Mouse (Mus musculus) spleen, adult 18-20 months (tissue): ENCODE measurements at regions not wholly inside any gene's neighbourhood (a gene's known extent, or its start where the extent isn't known, plus 50 kb on each side); places are given as distances from the start of the nearest gene placed in this dataset.

Experiments used
- DNase-seq, 2 experiments: peaks; one replicate each; pipeline ENCODE4 v3.0.0; 2022; ENCODE audit warnings: mixed read lengths in 2 of 2

DNA sequence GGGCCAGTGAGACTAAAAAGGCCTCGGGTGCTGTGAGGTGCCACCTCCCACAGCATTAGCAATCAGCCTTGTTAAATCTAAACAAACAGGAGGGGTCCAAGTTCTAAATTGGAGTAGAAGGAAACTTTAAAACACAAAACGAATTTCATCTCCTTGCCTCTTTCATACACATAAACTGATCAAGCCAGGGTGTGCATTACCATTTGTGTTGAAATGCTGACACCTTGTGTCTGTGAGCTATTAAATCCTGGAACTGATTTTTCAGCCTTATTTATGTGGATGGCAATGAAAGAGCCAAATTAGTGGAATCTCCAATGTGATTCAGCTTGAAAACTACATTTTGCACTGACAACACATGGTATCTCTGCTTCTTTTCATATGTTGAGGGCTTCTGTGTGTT is 114.8 kb downstream of the Pcsk1 start:
- DNase-seq, result no peak

DNA sequence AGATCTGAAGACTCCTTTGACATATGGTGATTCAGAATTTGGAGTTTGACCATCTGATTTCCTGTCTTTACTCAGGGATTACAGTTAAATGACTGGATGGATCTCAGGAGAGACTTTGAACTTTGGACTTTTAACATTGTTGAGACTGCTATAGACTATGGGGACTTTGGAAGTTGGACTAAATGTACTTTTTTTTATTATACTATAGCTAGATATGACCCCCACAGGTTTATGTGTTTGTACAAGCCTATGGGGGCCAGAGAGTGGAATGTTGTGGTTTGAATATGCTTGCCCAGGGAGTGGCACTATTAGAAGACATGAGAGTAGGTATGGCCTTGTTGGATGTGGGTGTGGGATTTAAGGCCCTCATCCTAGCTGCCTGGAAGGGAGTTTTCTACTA is 134.3 kb downstream of the Pcsk1 start:
- DNase-seq, result no peak

DNA sequence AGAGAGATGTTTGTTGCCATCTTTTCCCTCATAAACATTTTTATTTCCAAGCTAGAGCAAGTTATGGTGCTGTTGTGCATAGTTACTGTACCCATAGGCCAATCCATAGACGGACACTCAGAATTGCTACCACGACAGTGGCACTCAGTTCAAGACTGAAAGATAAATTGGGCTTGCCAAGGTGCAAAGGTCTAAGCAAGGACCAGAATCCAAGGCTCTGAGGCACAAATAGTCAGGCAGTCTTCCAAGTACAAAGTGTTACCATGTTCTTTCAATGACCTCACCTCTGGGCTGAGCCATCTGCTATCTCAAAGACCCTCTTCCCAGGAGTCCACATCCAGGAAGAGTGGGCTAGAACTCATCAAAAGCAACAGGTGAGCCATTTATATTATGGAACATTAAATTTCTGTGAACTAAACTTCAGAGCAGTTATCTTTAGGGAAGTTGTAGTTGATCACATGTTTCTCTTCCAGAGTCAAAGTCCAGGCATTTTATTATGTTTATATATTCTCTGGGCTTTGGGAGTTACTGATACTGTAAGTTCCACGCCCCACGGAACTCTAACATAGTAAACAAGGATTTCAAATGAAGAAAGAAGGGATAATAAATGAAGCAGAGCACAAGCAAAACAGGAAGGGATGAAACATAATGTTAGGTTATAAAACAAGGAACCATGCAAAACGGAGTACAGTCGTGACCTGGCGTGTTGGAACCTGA is 136.1 kb downstream of the Pcsk1 start:
- DNase-seq, result no peak

DNA sequence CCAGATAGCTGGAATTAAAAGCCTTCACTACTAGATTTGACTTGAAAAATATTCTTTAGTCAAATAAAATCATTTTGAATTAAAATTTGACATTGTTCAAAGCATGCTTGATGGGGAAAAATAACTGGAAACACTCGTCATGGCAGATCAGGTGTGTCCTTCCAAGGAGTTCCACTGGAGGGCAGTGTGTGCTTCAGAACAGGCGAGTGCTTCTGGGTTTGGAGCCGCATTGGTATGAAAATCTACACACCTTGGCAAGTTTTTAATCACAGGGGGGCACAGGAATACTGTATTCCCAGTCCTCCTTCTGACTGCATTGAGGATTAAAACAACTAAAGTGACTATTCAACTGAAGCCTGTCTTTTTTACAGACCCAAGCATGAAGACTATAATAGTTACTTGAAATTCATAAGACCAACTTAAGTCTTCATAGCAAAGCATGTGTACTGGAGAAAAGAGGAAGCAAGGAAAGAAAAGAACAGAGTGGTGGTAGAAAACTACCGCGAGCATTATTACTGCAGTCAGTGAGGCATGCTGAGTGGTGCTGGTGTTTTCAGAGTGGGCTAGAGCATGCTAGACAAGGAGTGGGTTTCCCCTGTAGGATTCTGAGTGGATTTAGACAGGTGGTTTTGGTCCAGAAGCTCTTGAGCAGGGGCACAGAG is 138.1 kb downstream of the Pcsk1 start:
- peak; percentile 8 to 53 for DNase-seq

DNA sequence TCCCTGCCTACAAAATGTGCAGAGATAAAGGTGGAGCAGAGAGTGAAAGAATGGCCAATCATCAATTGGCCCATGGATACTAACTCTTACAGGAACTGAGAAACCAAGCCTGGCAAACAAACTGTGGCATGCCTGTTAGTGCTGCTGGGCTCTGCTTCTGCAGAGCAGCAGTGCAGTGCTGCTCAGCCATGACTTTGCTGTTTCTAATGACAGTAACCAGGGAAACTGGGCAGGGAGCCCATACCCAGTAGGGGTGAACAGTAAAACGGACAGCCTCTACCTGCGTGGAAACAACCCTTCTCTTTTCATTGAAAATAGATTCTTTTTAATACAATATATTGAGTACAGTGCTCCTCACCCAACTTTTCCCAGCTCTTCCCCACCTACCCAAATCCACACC is 146.8 kb downstream of the Pcsk1 start:
- no peak for DNase-seq
